ENCODE assay signal across 12 mouse cellular contexts in the genomic region with DNA sequence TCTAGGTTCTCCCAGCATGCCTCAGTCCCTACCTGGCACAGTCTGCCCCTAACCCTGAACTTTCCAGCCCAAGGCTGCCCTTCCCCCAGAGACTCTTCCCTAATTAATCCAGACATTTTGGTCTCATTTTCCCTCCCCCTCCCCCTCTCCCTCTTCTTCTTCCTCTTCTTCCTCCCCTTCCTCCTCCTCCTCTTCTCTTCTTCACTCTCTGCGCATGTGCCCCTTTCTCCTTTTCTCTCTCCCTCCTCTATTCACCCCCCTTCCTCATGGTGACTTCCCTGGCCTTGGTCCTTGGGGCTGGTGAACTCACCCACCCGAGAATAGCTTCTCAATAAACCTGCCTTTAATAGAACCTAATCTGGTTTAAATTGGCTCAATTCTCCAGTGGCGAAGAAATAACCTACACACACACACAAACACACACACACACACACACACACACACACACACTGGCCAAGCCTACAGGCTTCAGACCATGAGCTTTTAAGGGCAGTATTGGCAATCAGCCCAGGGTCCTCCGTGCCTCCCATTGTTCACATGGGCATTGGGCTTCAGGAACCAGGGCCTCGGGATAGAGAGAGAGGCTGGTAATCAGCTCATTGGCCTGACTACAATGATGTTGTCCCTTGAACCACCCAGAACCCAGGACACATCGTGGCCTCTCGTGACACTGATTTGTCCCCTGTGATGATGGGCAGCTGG.
DNase-seq lines count a peak whose midpoint lies in the region; ATAC-seq lines count a peak whose summit lies in the region.
"Had no signal": no experiment of that assay in that cellular context is flagged by ENCODE, and none has a peak within 500 bp of the region (broad histone marks: within the 10 kb centered on the region; RNA-seq: fewer than 3 reads in every experiment).

No protein-coding gene starts in this region.

- H3K9ac ChIP-seq in forebrain, embryonic 14.5 days (ENCODE audit: low read length) = no peak overlapping the region
- H3K9ac ChIP-seq in hindbrain, embryonic 16.5 days (ENCODE audit: low read depth, low read length) = peak overlapping the region; percentile 45; the same call in 1 of the 2 replicates
- no peak overlapping the region for H3K9ac ChIP-seq in midbrain, embryonic 16.5 days (ENCODE audit: low read depth, low read length)

- H3K4me3 ChIP-seq in forebrain, embryonic 14.5 days (ENCODE audit: low read depth, low read length) = no peak overlapping the region
- H3K4me3 ChIP-seq in hindbrain, embryonic 16.5 days (ENCODE audit: low read length) = no peak overlapping the region
- H3K4me3 ChIP-seq in midbrain, embryonic 16.5 days (ENCODE audit: low read depth, low read length) = no peak overlapping the region
- H3K4me3 ChIP-seq: layer of hippocampus, adult 2 months; myocyte had no signal

- H3K4me1 ChIP-seq in forebrain, embryonic 14.5 days (ENCODE audit: control insufficient read depth, insufficient read depth, low read length) = peaks cover 56% of the 10 kb centered on the region
- peaks cover 51% of the 10 kb centered on the region for H3K4me1 ChIP-seq in hindbrain, embryonic 16.5 days (ENCODE audit: control insufficient read depth, insufficient read depth, low read depth, low read length)
- peaks cover 37% of the 10 kb centered on the region for H3K4me1 ChIP-seq in midbrain, embryonic 16.5 days (ENCODE audit: control insufficient read depth, insufficient read depth, low read length)

- DNase-seq in lung, postnatal 10 days = peak; percentile 66
- no peak for DNase-seq in lung, postnatal 25 days (ENCODE audit: low spot score)
- DNase-seq in forebrain, embryonic 14.5 days (ENCODE audit: low spot score) = peak; percentile 89
- DNase-seq in gastrocnemius, adult 18-20 months (ENCODE audit: low spot score) = no peak
- no peak for DNase-seq in urinary bladder, postnatal 4 days (ENCODE audit: low spot score in 2 of 2)
- DNase-seq: cerebellum, adult 9-10 months; gastrocnemius, postnatal 36 days had no signal

- no peaks in the 10 kb centered on the region for H3K27me3 ChIP-seq in forebrain, embryonic 14.5 days (replicated peaks; ENCODE audit: control insufficient read depth, insufficient read depth, low read length)
- no peaks in the 10 kb centered on the region for H3K27me3 ChIP-seq in hindbrain, embryonic 16.5 days (replicated peaks; ENCODE audit: control insufficient read depth, insufficient read depth, low read length)
- H3K27me3 ChIP-seq in midbrain, embryonic 16.5 days (ENCODE audit: control insufficient read depth, insufficient read depth, low read depth, low read length) = no peaks in the 10 kb centered on the region

- H3K4me2 ChIP-seq in forebrain, embryonic 14.5 days (ENCODE audit: low read length) = 0 out of 2 replicates have a peak overlapping the region, but pooled peaks have one; percentile 12
- H3K4me2 ChIP-seq in hindbrain, embryonic 16.5 days (ENCODE audit: low read length) = no peak overlapping the region
- H3K4me2 ChIP-seq in midbrain, embryonic 16.5 days (ENCODE audit: low read length) = no peak overlapping the region

- peak; percentile 38; the same call in 1 of the 2 replicates for ATAC-seq in forebrain, embryonic 14.5 days
- ATAC-seq in hindbrain, embryonic 16.5 days = no peak
- ATAC-seq in midbrain, embryonic 16.5 days = no peak
- ATAC-seq: inflammation-experienced regulatory T-cells, adult 6 months had no signal

- H3K9me3 ChIP-seq in forebrain, embryonic 14.5 days (replicated peaks; ENCODE audit: control insufficient read depth, low read length) = no peaks in the 10 kb centered on the region
- H3K9me3 ChIP-seq in hindbrain, embryonic 16.5 days (ENCODE audit: control insufficient read depth, low read length) = no peaks in the 10 kb centered on the region
- H3K9me3 ChIP-seq in midbrain, embryonic 16.5 days (replicated peaks; ENCODE audit: control insufficient read depth, low read length, poor library complexity, severe bottlenecking) = no peaks in the 10 kb centered on the region

- H3K36me3 ChIP-seq in forebrain, embryonic 14.5 days (ENCODE audit: control insufficient read depth, insufficient read depth, low read length) = no peaks in the 10 kb centered on the region
- no peaks in the 10 kb centered on the region for H3K36me3 ChIP-seq in hindbrain, embryonic 16.5 days (ENCODE audit: control insufficient read depth, insufficient read depth, low read length)
- no peaks in the 10 kb centered on the region for H3K36me3 ChIP-seq in midbrain, embryonic 16.5 days (ENCODE audit: control insufficient read depth, insufficient read depth, low read length)

- WGBS in forebrain, embryonic 14.5 days = 10% methylated on average over 7 of the region's 7 CpGs
- 32% methylated on average over 7 of the region's 7 CpGs for WGBS in hindbrain, embryonic 16.5 days
- 37% methylated on average over 7 of the region's 7 CpGs for WGBS in midbrain, embryonic 16.5 days

- peak overlapping the region; percentile 67 for H3K27ac ChIP-seq in forebrain, embryonic 14.5 days (ENCODE audit: low read depth, low read length)
- H3K27ac ChIP-seq in hindbrain, embryonic 16.5 days (ENCODE audit: low read depth, low read length) = no peak overlapping the region
- peak overlapping the region; percentile 55 for H3K27ac ChIP-seq in midbrain, embryonic 16.5 days (ENCODE audit: low read length)
- H3K27ac ChIP-seq: layer of hippocampus, adult 2 months had no signal

Comparison
In these comparisons a context has a peak if more than half of its experiments do, and no peak if none do; other contexts are left out.
1. DNase-seq: peak in lung, postnatal 10 days (single experiment) and forebrain, embryonic 14.5 days (single experiment); none in lung, postnatal 25 days (single experiment), gastrocnemius, adult 18-20 months (single experiment) and urinary bladder, postnatal 4 days (0 of 2).